Mouse (Mus musculus) cerebellum, adult 2 months (tissue): Measurements from ENCODE around the gene Nol8.

Experiments
- CTCF ChIP-seq: fragments of 200-500 bp; IDR thresholded peaks from 2 replicates; pipeline ENCODE4 v1.5.1; 2011; ENCODE audit warnings: low read depth, mild to moderate bottlenecking, control low read depth, low read length, moderate library complexity, borderline replicate concordance; ENCODE audit not compliant: insufficient read depth
- POLR2A ChIP-seq: fragments of 200-500 bp; IDR thresholded peaks from 2 replicates; pipeline ENCODE4 v1.6.1; 2011; ENCODE audit warnings: low read length, control low read depth, borderline replicate concordance; ENCODE audit not compliant: insufficient read depth

DNA sequence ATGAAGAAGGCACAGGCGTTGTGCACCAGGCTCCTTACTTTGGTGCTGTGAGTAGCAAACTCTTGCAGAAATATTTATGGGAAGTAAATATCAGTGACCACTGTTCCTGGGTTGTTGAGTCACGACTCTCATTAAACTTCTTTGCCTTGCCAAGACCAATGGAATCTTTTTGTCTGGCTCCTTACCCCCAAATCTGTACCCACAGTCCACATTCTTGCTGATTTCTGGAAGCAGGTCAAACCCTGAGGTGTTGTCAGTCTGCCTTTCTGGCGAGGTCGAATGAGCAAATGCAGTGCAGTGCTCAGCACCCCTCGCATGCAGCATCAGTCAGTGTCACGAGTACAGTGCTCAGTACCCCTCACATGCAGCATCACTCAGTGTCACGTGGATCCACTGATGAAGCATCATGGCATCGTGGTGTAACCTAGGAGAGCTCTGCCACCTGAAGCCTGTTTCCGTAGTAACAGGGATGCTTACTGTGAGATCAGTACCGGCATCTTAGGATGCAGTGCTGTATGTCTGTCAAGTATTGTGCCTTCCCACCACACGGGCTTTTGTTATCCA is 50.4 kb downstream of the Nol8 start:
- TF ChIP-seq CTCF (no peak), POLR2A (no peak)
